Mouse (Mus musculus): Measurements from ENCODE around the gene Stambp. TPM values are rescaled to one million over a fixed set of nuclear protein-coding genes. Genes with fewer than 3 reads are reported as not detected.

Gene Stambp
- polyA plus RNA-seq, 1 experiment from 2014 or later, result 24.3 TPM

- H3K4me1 ChIP-seq (replicated peaks), result peaks cover 30% of the 10 kb centered on the region
- H3K27me3 ChIP-seq (ENCODE audit: insufficient read depth, poor library complexity, severe bottlenecking), result no peaks in the 10 kb centered on the region
- 35% methylated on average over 6 of the region's 6 CpGs for WGBS
- peak overlapping the region; percentile 72 for H3K4me3 ChIP-seq
- 0 out of 2 replicates have a peak, but pooled peaks cover 6% of the 10 kb centered on the region for H3K36me3 ChIP-seq
- no peak for DNase-seq (ENCODE audit: low spot score)
- no peaks in the 10 kb centered on the region for H3K9me3 ChIP-seq
- H3K27ac ChIP-seq, result peak overlapping the region; percentile 90
Measured at GRCm38 (mm10) chr6:83507168-83507546, 65.4 kb downstream of the Stambp start.

- peak within 1 kb of the TSS; percentile 72 for H3K4me3 ChIP-seq
- peak; percentile 99 for DNase-seq (ENCODE audit: low spot score)
- peaks cover 33% of the 10 kb centered on the region for H3K4me1 ChIP-seq (replicated peaks)
- WGBS, result under 1% methylated on average over 54 of the region's 54 CpGs
- peak within 1 kb of the TSS; percentile 90 for H3K27ac ChIP-seq
- H3K9me3 ChIP-seq, result no peaks in the 10 kb centered on the region
- 0 out of 2 replicates have a peak, but pooled peaks cover 6% of the 10 kb centered on the region for H3K36me3 ChIP-seq
- H3K27me3 ChIP-seq (ENCODE audit: insufficient read depth, poor library complexity, severe bottlenecking), result no peaks in the 10 kb centered on the region
Measured at GRCm38 (mm10) chr6:83506258-83507167, 66.0 kb downstream of the Stambp start, which contains the start of gene Dguok. TSS of gene Dguok (minus strand) at chr6:83506969.

GRCm38 (mm10) chr6:83505554-83505953, 67.0 kb downstream of the Stambp start:
- H3K4me3 ChIP-seq, result peak overlapping the region; percentile 72
- no peak for DNase-seq (ENCODE audit: low spot score)
- H3K9me3 ChIP-seq, result peaks cover under 1% of the 10 kb centered on the region; the same call in 1 of the 2 replicates
- 93% methylated on average over 4 of the region's 4 CpGs for WGBS
- peaks cover 33% of the 10 kb centered on the region for H3K4me1 ChIP-seq (replicated peaks)
- H3K36me3 ChIP-seq, result peaks cover 10% of the 10 kb centered on the region; the same call in 1 of the 2 replicates
- no peak overlapping the region for H3K27ac ChIP-seq
- H3K27me3 ChIP-seq (ENCODE audit: insufficient read depth, poor library complexity, severe bottlenecking), result no peaks in the 10 kb centered on the region

- WGBS, result 86% methylated on average over 3 of the region's 3 CpGs
Measured at GRCm38 (mm10) chr6:83503361-83503760, 69.2 kb downstream of the Stambp start.

GRCm38 (mm10) chr6:83502656-83503055, 69.9 kb downstream of the Stambp start:
- Histone ChIP-seq H3K27me3 (ENCODE audit: insufficient read depth, poor library complexity, severe bottlenecking) (no peaks in the 10 kb centered on the region), H3K9me3 (peaks cover 4% of the 10 kb centered on the region; the same call in 1 of the 2 replicates), H3K4me1 (replicated peaks) (peaks cover 23% of the 10 kb centered on the region), H3K36me3 (peaks cover 29% of the 10 kb centered on the region; the same call in 1 of the 2 replicates), H3K4me3 (no peak overlapping the region), H3K27ac (no peak overlapping the region)
- DNase-seq (ENCODE audit: low spot score), result no peak
- WGBS, result 84% methylated on average over 3 of the region's 3 CpGs

More at GRCm38 (mm10) chr6:83503361-83503760, 69.2 kb downstream of the Stambp start:
- H3K4me3 ChIP-seq, result no peak overlapping the region
- peaks cover 4% of the 10 kb centered on the region; the same call in 1 of the 2 replicates for H3K9me3 ChIP-seq
- DNase-seq (ENCODE audit: low spot score), result no peak
- peaks cover 26% of the 10 kb centered on the region for H3K4me1 ChIP-seq (replicated peaks)
- no peaks in the 10 kb centered on the region for H3K27me3 ChIP-seq (ENCODE audit: insufficient read depth, poor library complexity, severe bottlenecking)
- no peak overlapping the region for H3K27ac ChIP-seq
- peaks cover 22% of the 10 kb centered on the region; the same call in 1 of the 2 replicates for H3K36me3 ChIP-seq

GRCm38 (mm10) chr6:83501524-83502310, 70.8 kb downstream of the Stambp start:
- Histone ChIP-seq H3K36me3 (peaks cover 39% of the 10 kb centered on the region; the same call in 1 of the 2 replicates), H3K4me1 (replicated peaks) (peaks cover 17% of the 10 kb centered on the region), H3K9me3 (peaks cover 4% of the 10 kb centered on the region; the same call in 1 of the 2 replicates), H3K27ac (no peak overlapping the region), H3K27me3 (ENCODE audit: insufficient read depth, poor library complexity, severe bottlenecking) (no peaks in the 10 kb centered on the region), H3K4me3 (no peak overlapping the region)
- 66% methylated on average over 9 of the region's 9 CpGs for WGBS
- DNase-seq (ENCODE audit: low spot score), result no peak

- H3K9me3 ChIP-seq, result peaks cover 4% of the 10 kb centered on the region; the same call in 1 of the 2 replicates
- WGBS, result 55% methylated on average over 3 of the region's 3 CpGs
- no peak overlapping the region for H3K4me3 ChIP-seq
- peaks cover 8% of the 10 kb centered on the region for H3K4me1 ChIP-seq (replicated peaks)
- no peaks in the 10 kb centered on the region for H3K27me3 ChIP-seq (ENCODE audit: insufficient read depth, poor library complexity, severe bottlenecking)
- no peak for DNase-seq (ENCODE audit: low spot score)
- peaks cover 50% of the 10 kb centered on the region for H3K36me3 ChIP-seq
- H3K27ac ChIP-seq, result no peak overlapping the region
Measured at GRCm38 (mm10) chr6:83500462-83500861, 72.1 kb downstream of the Stambp start.

- WGBS, result 96% methylated on average over 10 of the region's 10 CpGs
Measured at GRCm38 (mm10) chr6:83499078-83499477, 73.5 kb downstream of the Stambp start.

GRCm38 (mm10) chr6:83496753-83497710, 75.5 kb downstream of the Stambp start:
- peaks cover 4% of the 10 kb centered on the region; the same call in 1 of the 2 replicates for H3K9me3 ChIP-seq
- H3K4me1 ChIP-seq (replicated peaks), result 0 out of 2 replicates have a peak, but pooled peaks cover 3% of the 10 kb centered on the region
- no peak for DNase-seq (ENCODE audit: low spot score)
- WGBS, result 88% methylated on average over 22 of the region's 22 CpGs
- no peak overlapping the region for H3K4me3 ChIP-seq
- no peak overlapping the region for H3K27ac ChIP-seq
- no peaks in the 10 kb centered on the region for H3K27me3 ChIP-seq (ENCODE audit: insufficient read depth, poor library complexity, severe bottlenecking)
- H3K36me3 ChIP-seq, result peaks cover 69% of the 10 kb centered on the region

More at GRCm38 (mm10) chr6:83499078-83499477, 73.5 kb downstream of the Stambp start:
- Histone ChIP-seq H3K27me3 (ENCODE audit: insufficient read depth, poor library complexity, severe bottlenecking) (no peaks in the 10 kb centered on the region), H3K36me3 (peaks cover 62% of the 10 kb centered on the region), H3K27ac (no peak overlapping the region), H3K9me3 (peaks cover 4% of the 10 kb centered on the region; the same call in 1 of the 2 replicates), H3K4me3 (no peak overlapping the region), H3K4me1 (replicated peaks) (0 out of 2 replicates have a peak, but pooled peaks cover 3% of the 10 kb centered on the region)
- DNase-seq (ENCODE audit: low spot score), result no peak

GRCm38 (mm10) chr6:83496009-83496752, 76.3 kb downstream of the Stambp start:
- Histone ChIP-seq H3K27me3 (ENCODE audit: insufficient read depth, poor library complexity, severe bottlenecking) (no peaks in the 10 kb centered on the region), H3K9me3 (peaks cover 4% of the 10 kb centered on the region; the same call in 1 of the 2 replicates), H3K4me3 (no peak overlapping the region), H3K4me1 (replicated peaks) (no peaks in the 10 kb centered on the region), H3K27ac (no peak overlapping the region), H3K36me3 (peaks cover 69% of the 10 kb centered on the region)
- no peak for DNase-seq (ENCODE audit: low spot score)
- 94% methylated on average over 9 of the region's 9 CpGs for WGBS

Measured in hindbrain, embryonic 10.5 days (tissue).